Mouse (Mus musculus): Measurements from ENCODE around the gene Cbfa2t2.

DNA sequence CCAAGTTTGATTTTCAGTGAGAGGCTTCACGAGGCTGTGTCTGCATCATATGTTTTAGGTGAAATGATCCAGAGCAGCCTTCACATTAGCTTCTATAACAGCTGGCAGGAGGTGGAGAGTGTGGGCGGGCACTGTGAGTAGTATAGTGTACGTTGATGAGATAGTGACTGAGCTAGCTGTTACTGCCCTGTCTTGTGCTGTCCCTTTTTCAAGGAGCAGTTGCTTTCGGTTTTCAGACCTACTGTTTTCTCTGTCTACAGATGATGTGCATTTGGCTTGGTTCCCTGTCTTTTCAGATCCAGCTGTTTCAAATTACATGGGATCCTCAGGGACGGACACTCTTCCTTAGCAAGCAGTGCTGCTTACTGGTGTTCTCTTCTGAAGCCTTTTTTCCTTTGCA, 19.5 kb downstream of the Cbfa2t2 start:
- no peak for TF ChIP-seq CTCF (IDR thresholded peaks at IDR 0.05; ENCODE audit: low read depth)
- TF ChIP-seq EP300 (IDR thresholded peaks at IDR 0.05; ENCODE audit: low read depth): no peak

Data from liver, postnatal 0 days (tissue).